Mouse (Mus musculus) cerebellum, adult 2 months (tissue): ENCODE measurements around the gene Ncln.

Experiments
- CTCF ChIP-seq: fragments of 200-500 bp; IDR thresholded peaks from 2 replicates; pipeline ENCODE4 v1.5.1; 2011; ENCODE audit warnings: low read depth, mild to moderate bottlenecking, control low read depth, low read length, moderate library complexity, borderline replicate concordance; ENCODE audit not compliant: insufficient read depth
- POLR2A ChIP-seq: fragments of 200-500 bp; IDR thresholded peaks from 2 replicates; pipeline ENCODE4 v1.6.1; 2011; ENCODE audit warnings: low read length, control low read depth, borderline replicate concordance; ENCODE audit not compliant: insufficient read depth

DNA sequence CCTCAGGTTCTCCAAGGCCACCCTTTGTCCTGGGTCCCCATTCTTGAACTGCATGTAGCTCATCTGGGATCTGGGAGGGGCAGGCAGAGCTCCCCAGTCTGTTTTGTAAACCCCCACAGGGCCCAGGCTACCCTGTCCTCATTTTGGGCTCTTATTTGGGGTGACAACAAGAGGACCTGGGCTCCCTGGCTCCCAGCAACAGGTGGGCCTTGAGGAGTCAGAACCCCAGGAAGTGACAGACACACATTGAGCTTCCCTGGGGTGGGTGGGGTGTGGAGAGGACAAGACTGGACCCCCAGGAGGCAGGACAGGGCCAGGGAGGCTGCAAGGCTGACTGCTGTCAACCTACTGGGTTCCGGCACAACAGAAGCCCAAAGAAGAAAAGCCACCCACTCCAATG lies 47.4 kb upstream of the Ncln start:
- TF ChIP-seq CTCF (no peak), POLR2A (no peak)
